Mouse (Mus musculus): Measurements from ENCODE around the gene Tapbpl. TPM values are rescaled to one million over a fixed set of nuclear protein-coding genes. Genes with fewer than 3 reads are reported as not detected.

The Tapbpl gene
- polyA plus RNA-seq, 1 experiment from 2014 or later, result 1.8 TPM

- WGBS, result under 1% methylated on average over 48 of the region's 48 CpGs
- H3K4me3 ChIP-seq, result peak within 1 kb of the TSS; percentile 82
- no peaks in the 10 kb centered on the region for H3K36me3 ChIP-seq
- peaks cover 30% of the 10 kb centered on the region for H3K27me3 ChIP-seq (ENCODE audit: low read depth, poor library complexity, severe bottlenecking)
- peak within 1 kb of the TSS; percentile 86 for H3K27ac ChIP-seq
- DNase-seq (ENCODE audit: low spot score), result peak; percentile 86
- H3K4me1 ChIP-seq, result peaks cover 13% of the 10 kb centered on the region
- no peaks in the 10 kb centered on the region for H3K9me3 ChIP-seq (replicated peaks)
Measured at GRCm38 (mm10) chr6:125215148-125215954, 16.3 kb downstream of the Tapbpl start, which contains the start of gene Vamp1. Vamp1 (plus strand) TSS chr6:125215551.

DNA sequence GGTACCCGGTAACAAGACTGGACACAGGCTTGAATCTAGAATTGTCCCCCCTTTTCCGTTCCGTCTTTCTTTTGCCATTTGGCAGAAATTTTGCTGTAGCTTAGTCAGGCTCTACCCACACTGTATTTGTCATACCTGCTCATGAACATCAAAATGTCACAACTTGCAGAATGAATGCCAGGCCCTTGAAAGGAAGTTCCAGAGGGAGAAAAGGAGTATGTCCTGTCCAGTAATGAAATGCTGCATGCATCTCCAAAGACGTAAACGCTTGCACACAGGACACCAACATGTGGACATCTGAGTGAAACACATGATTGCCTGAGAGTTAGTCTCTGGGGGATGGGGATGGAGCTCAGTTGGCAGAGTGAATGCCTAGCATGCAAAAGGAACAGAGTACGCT lies 17.9 kb downstream of the Tapbpl start:
- Histone ChIP-seq H3K4me1 (peaks cover 13% of the 10 kb centered on the region), H3K4me3 (no peak overlapping the region), H3K36me3 (no peaks in the 10 kb centered on the region), H3K27me3 (ENCODE audit: low read depth, poor library complexity, severe bottlenecking) (peaks cover 30% of the 10 kb centered on the region), H3K27ac (no peak overlapping the region), H3K9me3 (replicated peaks) (no peaks in the 10 kb centered on the region)
- no peak for DNase-seq (ENCODE audit: low spot score)
- WGBS, result 78% methylated on average over 6 of the region's 6 CpGs

DNA sequence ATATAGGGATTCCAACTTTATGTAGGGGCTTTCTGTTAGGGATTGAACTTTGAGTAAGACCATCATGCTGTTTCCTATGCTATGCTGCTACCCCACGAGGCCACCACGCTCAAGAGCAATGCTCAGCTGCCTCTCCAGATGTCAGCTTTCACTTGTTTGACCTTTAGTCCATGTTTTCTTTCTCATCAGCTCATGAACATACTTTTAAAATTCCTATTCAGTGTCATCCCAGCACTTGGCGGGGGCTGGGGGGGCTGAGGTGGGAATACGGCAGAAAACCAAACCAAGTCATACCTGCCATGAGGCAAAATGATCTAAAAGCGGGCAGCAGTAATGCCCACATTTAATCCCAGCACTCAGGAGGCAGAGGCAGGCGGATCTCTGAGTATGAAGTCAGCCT lies 18.5 kb downstream of the Tapbpl start:
- Histone ChIP-seq H3K27ac (no peak overlapping the region), H3K4me3 (no peak overlapping the region), H3K9me3 (replicated peaks) (no peaks in the 10 kb centered on the region), H3K27me3 (ENCODE audit: low read depth, poor library complexity, severe bottlenecking) (peaks cover 30% of the 10 kb centered on the region), H3K4me1 (peaks cover 13% of the 10 kb centered on the region), H3K36me3 (no peaks in the 10 kb centered on the region)
- no peak for DNase-seq (ENCODE audit: low spot score)
- WGBS, result 74% methylated on average over 6 of the region's 6 CpGs

DNA sequence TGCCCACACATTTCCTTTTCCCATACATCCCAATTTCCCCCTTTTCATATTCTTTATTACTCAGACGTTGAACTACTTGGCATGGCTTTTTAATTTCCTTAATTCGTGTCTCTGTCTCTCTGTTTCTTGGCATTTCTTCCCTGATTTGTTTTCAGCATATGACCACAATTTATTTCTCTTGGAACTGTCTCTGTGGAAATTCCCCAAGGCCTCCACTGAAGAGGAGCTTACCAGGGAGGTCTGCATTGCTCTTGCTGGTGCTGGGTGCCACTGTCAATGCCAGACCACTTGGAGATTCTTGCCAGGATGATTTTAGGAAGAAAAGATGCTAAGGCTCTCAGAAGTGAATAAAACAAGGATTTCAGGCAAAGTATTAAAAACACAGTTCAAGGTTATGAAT lies 19.0 kb downstream of the Tapbpl start:
- H3K4me1 ChIP-seq, result peaks cover 13% of the 10 kb centered on the region
- no peaks in the 10 kb centered on the region for H3K36me3 ChIP-seq
- no peak for DNase-seq (ENCODE audit: low spot score)
- 58% methylated on average over 2 of the region's 2 CpGs for WGBS
- no peaks in the 10 kb centered on the region for H3K9me3 ChIP-seq (replicated peaks)
- H3K27ac ChIP-seq, result no peak overlapping the region
- peaks cover 29% of the 10 kb centered on the region for H3K27me3 ChIP-seq (ENCODE audit: low read depth, poor library complexity, severe bottlenecking)
- H3K4me3 ChIP-seq, result no peak overlapping the region

GRCm38 (mm10) chr6:125210436-125210835 lies 21.2 kb downstream of the Tapbpl start:
- Histone ChIP-seq H3K4me1 (peaks cover 4% of the 10 kb centered on the region; the same call in 1 of the 2 replicates), H3K9me3 (replicated peaks) (no peaks in the 10 kb centered on the region), H3K27ac (no peak overlapping the region), H3K27me3 (ENCODE audit: low read depth, poor library complexity, severe bottlenecking) (peaks cover 17% of the 10 kb centered on the region; the same call in 1 of the 2 replicates), H3K4me3 (no peak overlapping the region), H3K36me3 (no peaks in the 10 kb centered on the region)
- no peak for DNase-seq (ENCODE audit: low spot score)
- 97% methylated on average over 1 of the region's 1 CpGs for WGBS

- WGBS, result 92% methylated on average over 5 of the region's 5 CpGs
- H3K27ac ChIP-seq, result no peak overlapping the region
- H3K27me3 ChIP-seq (ENCODE audit: low read depth, poor library complexity, severe bottlenecking), result no peaks in the 10 kb centered on the region
- DNase-seq (ENCODE audit: low spot score), result no peak
- no peaks in the 10 kb centered on the region for H3K9me3 ChIP-seq (replicated peaks)
- H3K4me1 ChIP-seq, result peaks cover 12% of the 10 kb centered on the region
- H3K4me3 ChIP-seq, result no peak overlapping the region
- peaks cover 29% of the 10 kb centered on the region for H3K36me3 ChIP-seq
Measured at GRCm38 (mm10) chr6:125197166-125197565, 34.5 kb downstream of the Tapbpl start.

DNA sequence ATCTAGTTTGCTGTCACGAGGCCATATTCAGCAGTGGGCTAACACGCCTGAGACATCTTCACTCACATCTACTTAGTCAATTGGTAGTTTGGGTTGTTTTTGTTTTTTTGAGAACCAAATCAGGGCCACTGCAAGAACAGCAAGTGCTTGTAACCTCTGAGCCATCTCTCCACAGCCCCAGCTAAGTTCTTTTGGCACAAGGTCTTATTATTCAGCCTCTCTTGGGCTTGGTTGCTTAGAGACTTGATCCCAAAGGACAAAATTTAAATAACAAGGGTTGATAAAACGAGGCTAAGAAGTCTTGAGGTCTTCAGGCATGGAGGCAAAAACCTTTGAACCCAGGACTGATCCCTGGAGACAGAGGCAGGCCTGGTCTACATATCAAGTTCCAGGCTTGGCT lies 35.4 kb downstream of the Tapbpl start:
- 69% methylated on average over 3 of the region's 3 CpGs for WGBS
- Histone ChIP-seq H3K27ac (no peak overlapping the region), H3K9me3 (replicated peaks) (no peaks in the 10 kb centered on the region), H3K36me3 (peaks cover 29% of the 10 kb centered on the region), H3K27me3 (ENCODE audit: low read depth, poor library complexity, severe bottlenecking) (no peaks in the 10 kb centered on the region), H3K4me1 (peaks cover 12% of the 10 kb centered on the region), H3K4me3 (no peak overlapping the region)
- no peak for DNase-seq (ENCODE audit: low spot score)

- Histone ChIP-seq H3K4me1 (peaks cover 12% of the 10 kb centered on the region), H3K36me3 (peaks cover 29% of the 10 kb centered on the region), H3K27ac (no peak overlapping the region), H3K4me3 (no peak overlapping the region), H3K27me3 (ENCODE audit: low read depth, poor library complexity, severe bottlenecking) (no peaks in the 10 kb centered on the region), H3K9me3 (replicated peaks) (no peaks in the 10 kb centered on the region)
- WGBS, result 27% methylated on average over 1 of the region's 1 CpGs
- no peak for DNase-seq (ENCODE audit: low spot score)
Measured at GRCm38 (mm10) chr6:125195541-125196075, 36.1 kb downstream of the Tapbpl start.

DNA sequence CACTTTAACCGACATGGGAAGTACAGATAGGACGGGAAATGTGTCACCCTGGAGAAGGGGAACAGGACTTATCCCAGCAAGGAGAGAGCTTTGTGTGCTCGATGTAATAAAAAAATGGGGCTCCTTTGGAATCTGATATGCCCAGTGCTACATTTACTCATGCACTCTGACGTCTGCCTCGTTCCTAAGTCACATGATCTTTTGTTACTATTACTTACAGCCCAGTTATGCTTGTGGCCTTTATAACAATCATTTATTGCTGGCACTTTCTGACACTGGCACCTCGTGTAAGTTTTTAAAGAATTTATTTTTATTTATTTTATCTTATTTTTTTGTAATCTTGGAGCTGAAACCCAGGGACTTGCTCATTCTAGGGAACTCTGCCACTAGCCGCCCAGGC lies 38.3 kb downstream of the Tapbpl start:
- no peaks in the 10 kb centered on the region for H3K27me3 ChIP-seq (ENCODE audit: low read depth, poor library complexity, severe bottlenecking)
- peaks cover 46% of the 10 kb centered on the region for H3K36me3 ChIP-seq
- no peaks in the 10 kb centered on the region for H3K9me3 ChIP-seq (replicated peaks)
- 0 out of 2 replicates have a peak overlapping the region, but pooled peaks have one; percentile 6 for H3K4me3 ChIP-seq
- peaks cover 21% of the 10 kb centered on the region for H3K4me1 ChIP-seq
- WGBS, result 79% methylated on average over 7 of the region's 7 CpGs
- no peak for DNase-seq (ENCODE audit: low spot score)
- H3K27ac ChIP-seq, result no peak overlapping the region

DNA sequence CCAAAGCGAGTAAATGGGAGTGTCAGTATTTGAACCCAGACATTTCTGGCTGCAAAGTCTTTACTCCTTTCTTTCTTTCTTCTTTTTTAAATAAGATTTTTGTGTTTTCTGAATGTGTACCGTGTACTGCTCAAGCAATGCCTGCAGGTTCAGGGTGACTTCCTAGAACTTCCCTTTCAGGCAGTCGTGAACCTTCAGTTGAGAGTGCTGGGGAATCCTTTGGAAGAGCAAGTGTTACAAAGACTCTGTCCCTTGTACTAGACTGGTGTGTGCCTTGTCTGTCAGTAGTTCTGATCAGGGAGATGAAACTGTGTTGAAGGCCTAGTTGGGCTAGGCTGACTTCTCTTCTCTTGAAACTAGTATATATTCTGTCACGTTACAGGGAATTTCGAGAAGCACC lies 38.8 kb downstream of the Tapbpl start:
- H3K27ac ChIP-seq, result peak overlapping the region; percentile 99
- 45% methylated on average over 5 of the region's 5 CpGs for WGBS
- peaks cover 49% of the 10 kb centered on the region for H3K36me3 ChIP-seq
- no peaks in the 10 kb centered on the region for H3K27me3 ChIP-seq (ENCODE audit: low read depth, poor library complexity, severe bottlenecking)
- no peaks in the 10 kb centered on the region for H3K9me3 ChIP-seq (replicated peaks)
- peaks cover 21% of the 10 kb centered on the region for H3K4me1 ChIP-seq
- no peak for DNase-seq (ENCODE audit: low spot score)
- peak overlapping the region; percentile 82 for H3K4me3 ChIP-seq

DNA sequence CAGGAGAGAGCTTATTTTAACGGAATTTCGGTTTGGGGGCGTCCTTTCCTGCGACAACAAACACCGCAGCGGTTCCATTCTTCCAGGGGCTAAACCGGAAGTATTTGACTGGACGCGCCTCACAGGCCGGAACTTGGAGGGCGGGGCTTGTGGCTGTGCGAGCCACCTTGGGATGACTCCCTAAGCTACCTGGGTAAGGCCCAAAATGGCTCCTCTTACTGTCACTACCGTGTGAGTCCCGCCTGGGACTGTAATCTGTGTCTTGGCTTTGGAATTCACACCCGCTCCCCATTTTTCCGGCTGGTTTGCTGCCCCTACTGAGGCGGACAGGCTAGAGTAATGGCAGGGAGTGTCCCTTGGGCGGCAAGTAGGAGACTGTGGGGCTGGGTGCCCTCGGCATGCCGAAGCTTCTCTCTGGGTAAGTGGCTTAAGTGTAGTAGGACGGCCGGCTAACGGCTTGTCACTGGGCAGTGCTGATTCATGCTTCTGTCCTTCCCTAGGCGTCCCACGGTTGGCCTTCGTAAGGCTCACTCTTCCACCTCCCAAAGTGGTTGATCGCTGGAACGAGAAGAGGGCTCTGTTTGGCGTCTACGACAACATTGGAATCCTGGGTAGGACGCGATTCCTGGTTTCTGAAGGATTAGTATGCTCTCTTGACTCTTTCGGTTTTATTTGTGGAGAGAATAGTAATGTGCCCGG lies 39.5 kb downstream of the Tapbpl start:
- H3K27ac ChIP-seq, result peak overlapping the region; percentile 99
- no peaks in the 10 kb centered on the region for H3K27me3 ChIP-seq (ENCODE audit: low read depth, poor library complexity, severe bottlenecking)
- H3K9me3 ChIP-seq (replicated peaks), result no peaks in the 10 kb centered on the region
- H3K4me1 ChIP-seq, result peaks cover 21% of the 10 kb centered on the region
- DNase-seq (ENCODE audit: low spot score), result peak; percentile 93
- H3K36me3 ChIP-seq, result peaks cover 56% of the 10 kb centered on the region
- H3K4me3 ChIP-seq, result peak overlapping the region; percentile 82
- under 1% methylated on average over 34 of the region's 34 CpGs for WGBS

- WGBS, result under 1% methylated on average over 54 of the region's 54 CpGs
- Histone ChIP-seq H3K4me1 (peaks cover 21% of the 10 kb centered on the region), H3K27me3 (ENCODE audit: low read depth, poor library complexity, severe bottlenecking) (no peaks in the 10 kb centered on the region), H3K4me3 (peak within 1 kb of the TSS; percentile 82), H3K9me3 (replicated peaks) (no peaks in the 10 kb centered on the region), H3K27ac (peak within 1 kb of the TSS; percentile 99), H3K36me3 (peaks cover 63% of the 10 kb centered on the region)
- peak; percentile 99 for DNase-seq (ENCODE audit: low spot score)
Measured at GRCm38 (mm10) chr6:125191332-125192015, 40.2 kb downstream of the Tapbpl start, which contains the start of the genes Ncapd2 and Mrpl51. Ncapd2 (minus strand) TSS chr6:125191701. Mrpl51 (plus strand) TSS chr6:125191801.
